Mouse (Mus musculus) layer of hippocampus, postnatal 25 days (tissue): ENCODE measurements around the gene Tspan15. TPM values are rescaled to one million over a fixed set of nuclear protein-coding genes. Genes with fewer than 3 reads are reported as not detected.

Source experiments
- DNase-seq, 2 experiments: peaks; one replicate each; pipeline ENCODE4 v3.0.0; 2022; ENCODE audit warnings: mixed read lengths in 2 of 2, low spot score in 1 of 2; ENCODE audit errors: extremely low spot score in 1 of 2
- microRNA-seq, 2 experiments: library from miRNA; unstranded; fragments of <30 nt; microRNA quantifications; one replicate each; pipeline ENCODE4 v1.2.0; 2021
- total RNA-seq, 2 experiments: library from RNA; stranded (reverse); gene quantifications; 2 replicates each; pipeline ENCODE4 v1.2.3; 2021

The Tspan15 gene
- total RNA-seq, 2 experiments from 2014 or later, result 20.7 to 21.3 TPM

DNA sequence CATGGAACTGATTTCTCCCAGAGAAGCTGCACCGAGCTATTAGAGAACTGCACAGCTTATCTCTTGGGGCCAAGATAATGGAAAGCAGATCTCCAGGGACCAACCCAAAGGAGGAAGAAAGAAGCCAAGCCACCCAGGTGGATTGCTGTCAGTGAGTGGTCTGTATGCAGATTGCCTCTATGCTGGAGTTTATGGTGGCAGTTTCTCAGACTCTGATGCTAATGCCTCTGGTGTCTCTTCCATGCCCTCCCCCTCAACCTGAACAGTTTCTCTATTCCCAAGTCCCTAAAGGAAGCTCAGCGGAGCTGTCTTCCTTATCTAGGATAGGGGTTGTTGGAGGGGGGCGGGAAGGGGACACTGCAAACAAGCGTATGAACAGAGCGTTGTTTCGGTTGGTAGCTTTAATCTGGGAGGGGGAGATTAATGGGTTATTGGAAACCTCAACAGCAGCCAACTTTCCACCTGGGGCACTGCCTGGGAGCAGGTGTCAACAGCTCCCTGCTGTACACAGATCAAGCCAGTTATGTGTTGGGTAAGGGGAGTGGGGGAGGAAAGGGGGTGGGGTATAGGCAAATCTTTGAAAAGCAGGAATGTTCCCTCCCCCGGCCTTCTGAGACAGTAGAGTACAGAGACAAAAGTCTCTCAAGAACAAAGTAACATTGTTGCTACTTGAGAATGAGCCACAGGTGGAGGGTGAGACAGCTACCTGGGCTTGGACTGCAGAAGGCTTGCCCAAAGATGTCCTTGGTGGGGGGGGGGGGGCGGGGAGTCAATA lies 95.2 kb downstream of the Tspan15 start:
- DNase-seq, result no peak

Small RNA genes within 50 kb of the gene (microRNA-seq; reads per million reads assigned to microRNA genes)
- gene Mir7662, result 3.7 to 5.6 reads per million in 2 experiments

Other genes starting within 250 kb of the Tspan15 start
- gene Neurog3, start 98.2 kb downstream of the Tspan15 start, total RNA-seq, result not detected
- gene Fam241b, start 87.3 kb downstream of the Tspan15 start, total RNA-seq, result 10 to 100 TPM; 37.1 to 40.6 TPM
- under 1 TPM in 1 of 2 experiments, not detected in 1; 0.20 TPM for gene Tacr2, start 21.2 kb upstream of the Tspan15 start, total RNA-seq
- gene Hk1, start 148.7 kb upstream of the Tspan15 start, total RNA-seq, result 100 to 1,000 TPM; 297 to 303 TPM
- gene Hkdc1, start 191.2 kb upstream of the Tspan15 start, total RNA-seq, result 1 to 10 TPM; 2.3 to 3.8 TPM
- 1 to 10 TPM; 1.2 to 2.0 TPM for gene 4930507D05Rik, start 218.2 kb upstream of the Tspan15 start, total RNA-seq
- gene Supv3l1, start 218.5 kb upstream of the Tspan15 start, total RNA-seq, result 10 to 100 TPM; 23.6 to 24.7 TPM